Mouse (Mus musculus) embryonic stem cell, embryonic (primary cell): Measurements from ENCODE around the gene Pik3r6.

Experiments used
- CTCF ChIA-PET, 4 experiments: fragments of 300-600 bp in 2 of 4; fragments of 350-600 bp in 2 of 4; sonication (Branson Sonifier 250); formaldehyde crosslinking; loops; one replicate each; lab custom pipeline; 2022; ENCODE audit warnings: inconsistent platforms in 2 of 4; lab: Charles Lee
- POLR2A ChIA-PET, 4 experiments: fragments of 300-600 bp in 2 of 4; fragments of 350-600 bp in 2 of 4; sonication (Branson Sonifier 250); formaldehyde crosslinking; loops; one replicate each; lab custom pipeline; 2022; ENCODE audit warnings: antibody characterized with exemption in 4 of 4, inconsistent platforms in 1 of 4; lab: Charles Lee

Gene Pik3r6

GRCm38 (mm10) chr11:68502902-68503629 is at the start of gene Pik3r6:
Pik3r6 (plus strand) TSS chr11:68503019.
- CTCF ChIA-PET = no interaction called here

GRCm38 (mm10) chr11:68453301-68453700 is 49.5 kb upstream of the Pik3r6 start:
- ChIA-PET CTCF (interaction anchor here in 1 of 4 experiments (0.6 kb wide), 1 partner anchor 49 kb away, joined by 3 read pairs; no protein-coding TSS in a partner anchor), POLR2A (interaction anchor here in 1 of 4 experiments (1.2 kb wide), 1 partner anchor 10 kb away, joined by 3 read pairs; no protein-coding TSS in a partner anchor)

More at GRCm38 (mm10) chr11:68502902-68503629, at the start of gene Pik3r6:
- POLR2A ChIA-PET = interaction anchor here in 1 of 4 experiments (1.0 kb wide), 1 partner anchor 49 kb away, joined by 3 read pairs; no protein-coding TSS in a partner anchor

- ChIA-PET POLR2A (interaction anchor here in 1 of 4 experiments (1.1 kb wide), 1 partner anchor 8 kb away, joined by 3 read pairs; no protein-coding TSS in a partner anchor), CTCF (interaction anchor here in 1 of 4 experiments (0.6 kb wide), 1 partner anchor 216 kb away, joined by 3 read pairs; no protein-coding TSS in a partner anchor)
Observed at GRCm38 (mm10) chr11:68458086-68458485, 44.7 kb upstream of the Pik3r6 start.

DNA sequence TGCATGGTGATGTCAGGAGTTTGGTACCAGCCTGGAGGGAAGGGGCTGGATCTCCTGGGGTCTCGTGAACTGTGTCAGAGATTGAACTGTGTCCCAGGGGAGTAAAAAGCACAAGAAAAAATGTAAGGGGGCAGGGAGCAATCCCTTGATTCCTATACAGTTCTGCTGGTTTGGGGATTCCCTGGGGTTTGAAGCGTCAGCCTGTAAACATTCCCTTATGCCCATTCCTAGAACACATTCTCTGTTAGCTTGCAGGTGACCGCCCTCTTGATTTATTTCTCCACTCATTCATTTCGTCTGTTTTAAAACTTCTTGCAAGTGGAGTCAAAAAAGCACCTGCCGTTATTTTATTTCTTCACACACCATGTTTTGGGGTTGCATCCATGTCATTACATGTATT is 43.8 kb upstream of the Pik3r6 start:
- CTCF ChIA-PET = interaction anchor here in 1 of 4 experiments (0.6 kb wide), 1 partner anchor 498 kb away, joined by 3 read pairs; no protein-coding TSS in a partner anchor
- POLR2A ChIA-PET = no interaction called here

DNA sequence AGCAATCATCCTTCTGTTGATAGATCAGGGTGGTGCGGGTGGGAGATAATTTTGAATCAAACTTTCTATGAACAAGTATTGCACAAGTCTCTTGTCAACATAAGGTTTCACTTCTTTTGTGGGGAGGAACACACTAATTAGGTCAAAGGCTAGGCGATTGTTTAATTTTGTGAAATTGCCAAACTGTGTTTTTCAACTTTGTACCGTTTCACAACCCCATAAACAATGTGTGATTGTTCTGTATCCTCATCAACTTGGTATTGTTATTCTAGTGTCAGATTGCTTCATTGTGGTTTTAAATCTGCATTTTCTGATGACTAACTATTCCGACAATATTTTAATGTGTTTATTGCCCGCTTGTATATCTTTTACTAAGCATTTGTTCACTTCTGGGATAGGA is 43.3 kb upstream of the Pik3r6 start:
- CTCF ChIA-PET = no interaction called here
- POLR2A ChIA-PET = no interaction called here

DNA sequence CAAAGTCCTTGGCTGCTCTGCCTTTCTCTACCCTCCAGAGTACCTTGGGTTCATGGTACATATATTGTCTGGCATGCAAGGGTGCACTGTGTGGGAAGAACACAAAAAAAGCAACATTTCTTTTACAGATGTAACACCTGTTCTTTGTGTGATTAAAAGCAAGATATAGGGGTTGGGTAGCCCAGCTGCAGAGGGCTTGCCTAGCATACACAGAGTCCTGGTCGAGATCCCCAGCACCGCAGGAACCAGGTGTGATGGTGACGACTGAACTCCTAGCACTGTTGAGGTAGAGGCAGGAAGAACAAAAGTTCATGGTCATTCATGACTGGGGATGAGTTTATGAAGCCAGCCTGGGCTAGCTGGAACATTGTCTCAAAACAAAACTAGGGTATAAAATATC is 40.1 kb upstream of the Pik3r6 start:
- POLR2A ChIA-PET = no interaction called here
- CTCF ChIA-PET = no interaction called here

DNA sequence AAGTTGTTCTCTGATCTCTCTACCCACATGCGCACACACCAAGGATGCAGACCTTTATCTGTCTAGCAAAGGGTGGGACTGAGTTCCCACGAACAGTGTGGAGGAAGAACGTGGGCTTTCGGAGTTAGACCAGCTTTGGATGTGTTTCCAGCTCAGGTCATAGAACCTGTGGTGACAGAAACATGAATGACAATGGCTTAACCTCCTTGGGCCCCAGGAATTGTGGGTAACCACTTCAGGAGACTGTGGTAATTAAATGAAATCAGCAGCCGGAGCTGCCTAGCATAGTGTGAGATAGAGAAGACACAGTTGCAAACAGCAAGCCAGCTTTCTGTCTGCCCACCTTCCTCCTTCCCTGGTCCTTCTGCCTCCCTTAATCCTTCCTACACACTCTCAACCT is 38.6 kb upstream of the Pik3r6 start:
- POLR2A ChIA-PET = no interaction called here

DNA sequence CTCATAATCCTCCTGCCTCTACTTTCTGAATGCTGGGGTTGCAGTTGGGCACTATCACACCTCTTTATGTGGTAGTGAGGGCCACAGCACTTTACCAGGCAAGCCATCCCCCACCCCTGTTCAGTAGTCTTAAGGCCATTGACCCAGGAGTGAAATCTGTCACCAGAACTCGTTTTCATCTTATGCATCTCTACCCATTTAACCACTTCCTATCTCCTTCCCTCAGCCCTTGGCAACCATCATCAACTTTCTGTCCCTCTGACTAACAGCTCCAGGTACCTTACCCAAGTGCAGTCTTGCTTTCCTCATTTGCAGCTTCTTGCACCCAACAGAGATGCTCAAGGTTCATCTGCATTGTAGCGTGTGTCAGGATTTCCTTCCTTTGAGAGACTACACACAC is 37.7 kb upstream of the Pik3r6 start:
- ChIA-PET CTCF (no interaction called here), POLR2A (interaction anchor here in 1 of 4 experiments (0.6 kb wide), 1 partner anchor 28 kb away, joined by 3 read pairs; no protein-coding TSS in a partner anchor)

More for the DNA sequence above, 38.6 kb upstream of the Pik3r6 start:
- CTCF ChIA-PET = interaction anchor here in 1 of 4 experiments (0.7 kb wide), 1 partner anchor 176 kb away, joined by 3 read pairs; no protein-coding TSS in a partner anchor

DNA sequence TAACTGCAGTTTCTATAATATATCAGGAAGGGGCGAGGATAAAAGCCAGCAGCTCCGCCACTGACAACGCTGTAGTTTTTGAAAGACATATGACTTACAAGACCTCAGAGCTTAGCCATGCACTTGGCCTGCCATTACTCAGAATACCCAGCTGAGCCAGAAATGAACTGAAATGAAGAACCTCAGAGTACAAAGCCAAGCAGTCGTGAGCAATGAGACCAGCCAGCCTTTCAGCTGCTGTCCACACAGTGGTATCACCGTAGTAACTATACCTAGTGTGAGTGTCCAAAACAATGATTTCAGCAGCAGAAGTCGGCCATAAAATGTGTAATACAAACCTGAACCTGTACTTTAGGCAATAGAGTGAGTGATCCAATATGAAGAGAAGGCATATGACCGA is 35.4 kb upstream of the Pik3r6 start:
- POLR2A ChIA-PET = no interaction called here
- CTCF ChIA-PET = interaction anchor here in 1 of 4 experiments (0.6 kb wide), 1 partner anchor 29 kb away, joined by 3 read pairs; no protein-coding TSS in a partner anchor

DNA sequence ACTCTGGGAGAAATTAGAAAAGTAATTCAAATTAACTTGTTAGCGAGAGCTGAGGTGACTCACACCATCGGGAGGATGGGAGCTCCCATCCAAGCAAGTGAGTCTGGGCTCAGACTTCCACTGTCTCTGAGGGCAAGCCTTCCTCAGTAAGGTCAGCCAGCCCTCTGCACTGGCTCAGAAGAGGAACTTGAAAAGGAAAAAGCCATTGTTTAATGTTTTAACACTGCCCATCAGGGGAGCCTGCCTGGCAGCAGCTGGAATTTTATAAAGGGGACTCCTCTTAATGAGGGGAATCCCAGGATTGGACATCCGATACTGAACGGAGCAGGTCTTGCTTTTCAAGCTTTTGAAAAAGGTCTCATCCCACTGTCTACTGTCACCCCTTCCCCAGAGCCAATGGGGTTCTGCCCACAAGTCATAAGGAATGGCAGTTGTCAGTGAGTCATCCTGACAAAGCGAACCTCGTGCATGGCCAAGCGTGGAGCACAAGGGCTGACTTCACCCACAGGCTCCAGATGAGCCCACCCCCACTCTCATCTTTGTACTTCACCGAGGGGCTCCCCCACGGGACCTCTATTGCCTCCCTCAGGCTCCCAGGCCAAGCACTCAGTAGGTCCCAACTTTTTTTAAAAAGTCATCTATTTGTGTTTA is 34.7 kb upstream of the Pik3r6 start:
- ChIA-PET CTCF (interaction anchor here in 1 of 4 experiments (0.6 kb wide), 1 partner anchor 30 kb away, joined by 3 read pairs; no protein-coding TSS in a partner anchor), POLR2A (no interaction called here)

- ChIA-PET CTCF (no interaction called here), POLR2A (no interaction called here)
Observed at GRCm38 (mm10) chr11:68468886-68469285, 33.9 kb upstream of the Pik3r6 start.

GRCm38 (mm10) chr11:68472162-68472849 is 30.5 kb upstream of the Pik3r6 start:
- POLR2A ChIA-PET = interaction anchor here in 2 of 4 experiments (0.6 kb wide), 2 partner anchors 13 to 849 kb away, joined by 3 to 4 read pairs; no protein-coding TSS in a partner anchor
- CTCF ChIA-PET = interaction anchor here in 3 of 4 experiments (0.8 to 1.9 kb wide), 3 partner anchors 13 kb away, joined by 4 to 8 read pairs (median 6); no protein-coding TSS in a partner anchor

DNA sequence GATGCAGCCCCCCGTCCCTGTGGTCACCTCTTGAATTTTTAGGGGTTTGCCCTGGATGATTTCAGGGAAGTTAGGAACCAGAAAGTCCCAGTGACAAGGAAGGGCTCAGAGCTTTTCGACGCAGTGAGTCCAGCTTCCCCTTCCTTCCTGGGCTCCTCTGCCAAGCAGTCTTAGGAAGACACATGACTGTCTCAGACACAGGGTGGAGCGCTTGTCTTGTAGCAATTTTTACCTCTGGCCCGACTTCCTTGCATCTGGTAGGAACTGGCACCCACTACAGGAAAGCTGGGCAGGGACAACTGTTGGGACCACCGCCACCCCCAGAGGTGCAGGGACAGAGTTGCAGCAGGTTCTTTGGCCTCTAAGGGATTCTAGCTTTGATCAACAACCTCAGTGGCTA is 28.2 kb upstream of the Pik3r6 start:
- ChIA-PET CTCF (interaction anchor here (0.5 to 1.2 kb wide), 5 partner anchors 10 to 42 kb away, joined by 3 to 5 read pairs (median 4); no protein-coding TSS in a partner anchor), POLR2A (interaction anchor here in 1 of 4 experiments (0.6 kb wide), 1 partner anchor 1056 kb away, joined by 3 read pairs; no protein-coding TSS in a partner anchor)

GRCm38 (mm10) chr11:68475676-68476075 is 27.1 kb upstream of the Pik3r6 start:
- CTCF ChIA-PET = interaction anchor here in 3 of 4 experiments (0.6 to 1.2 kb wide), 3 partner anchors 10 to 657 kb away, joined by 3 read pairs; no protein-coding TSS in a partner anchor
- POLR2A ChIA-PET = interaction anchor here in 2 of 4 experiments (0.5 to 0.7 kb wide), 3 partner anchors 57 to 1806 kb away, joined by 3 to 7 read pairs (median 3); no protein-coding TSS in a partner anchor

- ChIA-PET CTCF (no interaction called here), POLR2A (no interaction called here)
Observed at GRCm38 (mm10) chr11:68477661-68478060, 25.2 kb upstream of the Pik3r6 start.

- CTCF ChIA-PET = no interaction called here
Observed at GRCm38 (mm10) chr11:68478574-68478981, 24.2 kb upstream of the Pik3r6 start.

DNA sequence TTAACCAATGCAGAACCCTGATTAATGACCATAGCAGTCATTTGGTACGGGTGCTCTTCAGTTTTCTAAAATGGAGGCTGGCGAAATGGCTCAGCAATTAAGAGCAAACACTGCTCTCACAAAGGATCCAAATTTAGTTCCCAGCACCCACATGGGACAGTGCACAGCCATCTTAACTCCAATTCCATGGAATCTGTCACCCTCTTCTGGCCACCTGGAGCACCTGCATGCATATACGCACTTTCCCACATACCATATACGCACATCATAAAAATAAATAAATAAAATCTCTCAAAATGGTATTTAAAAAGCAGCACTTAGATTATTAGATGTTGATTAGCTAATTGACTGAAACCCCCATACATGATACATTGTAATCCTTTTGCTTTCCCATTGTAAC is 22.2 kb upstream of the Pik3r6 start:
- POLR2A ChIA-PET = no interaction called here
- CTCF ChIA-PET = interaction anchor here (0.6 to 1.5 kb wide), 10 partner anchors 49 to 825 kb away, joined by 3 to 9 read pairs (median 4); no protein-coding TSS in a partner anchor

More at GRCm38 (mm10) chr11:68478574-68478981, 24.2 kb upstream of the Pik3r6 start:
- POLR2A ChIA-PET = no interaction called here

DNA sequence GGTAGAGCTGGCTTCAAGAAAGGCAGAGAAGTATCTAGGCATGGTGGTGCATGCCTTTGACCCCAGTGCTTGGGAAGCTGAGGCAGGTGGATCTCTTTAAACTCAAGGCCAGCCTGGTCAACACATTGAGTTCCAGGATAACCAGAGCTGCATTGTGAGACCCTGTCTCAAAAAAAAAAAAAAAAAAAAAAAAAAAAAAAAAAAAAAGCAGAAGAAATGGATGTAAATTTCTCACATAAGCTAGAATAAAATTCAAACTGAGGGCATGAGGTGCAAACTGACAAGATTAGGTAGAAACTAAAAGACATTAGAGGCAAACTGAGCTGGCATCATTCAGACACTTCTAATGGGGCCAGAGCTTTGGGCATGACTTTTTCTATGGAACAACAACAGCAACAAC is 20.8 kb upstream of the Pik3r6 start:
- CTCF ChIA-PET = interaction anchor here (0.6 to 1.3 kb wide), 8 partner anchors 17 to 826 kb away, joined by 3 to 10 read pairs (median 4); partner anchors contain the start of gene Pik3r5 (in 1 of the 4)
- POLR2A ChIA-PET = interaction anchor here in 3 of 4 experiments (0.6 to 0.8 kb wide), 4 partner anchors 33 to 285 kb away, joined by 3 to 5 read pairs (median 3); partner anchors contain the start of gene Myh10 (in 1 of the 3)
